Mouse (Mus musculus) embryonic facial prominence, embryonic 11.5 days (tissue): ENCODE measurements at regions not wholly inside any gene's neighbourhood (a gene's known extent, or its start where the extent isn't known, plus 50 kb on each side); places are given as distances from the start of the nearest gene placed in this dataset.

Experiments
- ATAC-seq: fragments of 200-750 bp; cut with Nextera tagmentation; replicated peaks from 2 replicates; pipeline ENCODE4 v1.8.0; 2017; ENCODE audit warnings: low read depth; ENCODE audit not compliant: insufficient number of reproducible peaks, low FRiP score, low TSS enrichment
- DNase-seq: peaks from one replicate; pipeline ENCODE4 v3.0.0-alpha.2; 2015; ENCODE audit warnings: low spot score
- H3K27ac ChIP-seq: fragments of 300-500 bp; sonication (generic); replicated peaks from 2 replicates; pipeline ENCODE4 v1.5.1; 2014; ENCODE audit warnings: mild to moderate bottlenecking, low read depth, low read length, control low read depth
- H3K27me3 ChIP-seq: fragments of 300-500 bp; sonication (generic); 2 replicates; pipeline ENCODE4 v1.6.1; 2014; ENCODE audit warnings: mild to moderate bottlenecking, low read length, moderate library complexity, mixed read lengths; ENCODE audit not compliant: control insufficient read depth, insufficient read depth
- H3K36me3 ChIP-seq: fragments of 300-500 bp; sonication (generic); replicated peaks from 2 replicates; pipeline ENCODE4 v1.6.1; 2014; ENCODE audit warnings: low read depth, mild to moderate bottlenecking, low read length, moderate library complexity, mixed read lengths; ENCODE audit not compliant: control insufficient read depth, insufficient read depth
- H3K4me1 ChIP-seq: fragments of 300-500 bp; sonication (generic); 2 replicates; pipeline ENCODE4 v1.6.1; 2014; ENCODE audit warnings: low read length, mixed read lengths; ENCODE audit not compliant: control insufficient read depth, insufficient read depth
- H3K4me2 ChIP-seq: fragments of 300-500 bp; sonication (generic); 2 replicates; pipeline ENCODE4 v1.6.1; 2014; ENCODE audit warnings: low read depth, mild to moderate bottlenecking, control low read depth, low read length, moderate library complexity
- H3K4me3 ChIP-seq: fragments of 300-500 bp; sonication (generic); 2 replicates; pipeline ENCODE4 v1.5.1; 2014; ENCODE audit warnings: low read depth, low read length, control low read depth
- H3K9ac ChIP-seq: fragments of 300-500 bp; sonication (generic); replicated peaks from 2 replicates; pipeline ENCODE4 v1.6.1; 2014; ENCODE audit warnings: mild to moderate bottlenecking, control low read depth, low read length
- H3K9me3 ChIP-seq: fragments of 300-500 bp; sonication (generic); replicated peaks from 2 replicates; pipeline ENCODE4 v1.6.1; 2016; ENCODE audit warnings: mild to moderate bottlenecking, low read length, inconsistent platforms, mixed read lengths; ENCODE audit not compliant: control insufficient read depth
- WGBS: fragments of 180-500 bp; shearing (Covaris S2); extraction: QIAGEN DNeasy Blood & Tissue Kit; methylation state at CpG from one replicate; pipeline ENCODE4 v1.1.7; 2014; 5-methylcytosine and 5-hydroxymethylcytosine counted together

DNA sequence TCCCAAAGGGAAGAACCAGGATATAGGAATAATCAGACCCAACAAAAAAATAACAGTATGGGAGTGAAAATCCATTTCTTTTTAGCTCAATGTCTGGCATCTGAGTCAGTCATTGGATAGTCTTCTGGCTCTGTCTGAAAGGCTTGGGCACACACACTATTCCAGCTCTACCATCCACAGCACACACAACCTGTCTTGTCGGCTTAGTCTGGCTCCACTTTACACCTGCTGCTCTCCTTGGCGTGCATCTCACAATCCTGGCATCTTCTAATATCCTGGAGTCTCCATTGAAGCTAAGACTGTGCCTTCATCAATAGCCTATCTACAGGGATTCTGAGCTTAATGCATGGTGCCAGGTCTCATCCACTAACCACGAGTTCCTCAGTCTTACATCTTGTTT, 213.0 kb downstream of the Fam169b start:
- Histone ChIP-seq H3K9me3 (no peaks in the 10 kb centered on the region), H3K27ac (no peak overlapping the region), H3K9ac (no peak overlapping the region), H3K36me3 (no peaks in the 10 kb centered on the region), H3K4me3 (no peak overlapping the region), H3K4me2 (no peak overlapping the region), H3K4me1 (no peaks in the 10 kb centered on the region), H3K27me3 (no peaks in the 10 kb centered on the region)
- ATAC-seq (no peak), DNase-seq (no peak)
- 84% methylated on average over 3 of the region's 3 CpGs for WGBS

DNA sequence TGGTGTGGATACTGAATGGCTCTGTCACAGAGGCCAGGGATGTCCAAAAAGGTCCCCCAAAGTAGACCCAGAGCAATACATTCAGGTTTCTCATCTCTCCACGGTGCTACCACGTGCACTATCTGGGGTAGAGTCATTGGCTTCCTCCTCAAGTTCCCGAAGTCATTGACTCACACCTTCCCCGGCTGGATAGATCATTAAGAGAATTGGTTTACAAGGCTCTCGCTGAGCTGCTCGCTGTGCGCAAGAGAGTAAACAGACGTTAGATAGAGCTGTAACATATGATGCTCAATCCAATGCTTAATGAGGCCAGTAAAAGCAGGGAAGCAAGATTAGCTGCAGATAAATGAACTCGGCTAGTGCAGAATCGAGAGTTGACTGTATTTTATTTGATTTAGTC, 208.9 kb downstream of the Fam169b start:
- WGBS, result 78% methylated on average over 10 of the region's 10 CpGs
- DNase-seq, result no peak
- H3K9me3 ChIP-seq, result no peaks in the 10 kb centered on the region
- ATAC-seq, result no peak
- H3K4me3 ChIP-seq, result no peak overlapping the region
- H3K9ac ChIP-seq, result no peak overlapping the region
- no peaks in the 10 kb centered on the region for H3K4me1 ChIP-seq
- no peaks in the 10 kb centered on the region for H3K27me3 ChIP-seq
- H3K4me2 ChIP-seq, result no peak overlapping the region
- no peaks in the 10 kb centered on the region for H3K36me3 ChIP-seq
- no peak overlapping the region for H3K27ac ChIP-seq

DNA sequence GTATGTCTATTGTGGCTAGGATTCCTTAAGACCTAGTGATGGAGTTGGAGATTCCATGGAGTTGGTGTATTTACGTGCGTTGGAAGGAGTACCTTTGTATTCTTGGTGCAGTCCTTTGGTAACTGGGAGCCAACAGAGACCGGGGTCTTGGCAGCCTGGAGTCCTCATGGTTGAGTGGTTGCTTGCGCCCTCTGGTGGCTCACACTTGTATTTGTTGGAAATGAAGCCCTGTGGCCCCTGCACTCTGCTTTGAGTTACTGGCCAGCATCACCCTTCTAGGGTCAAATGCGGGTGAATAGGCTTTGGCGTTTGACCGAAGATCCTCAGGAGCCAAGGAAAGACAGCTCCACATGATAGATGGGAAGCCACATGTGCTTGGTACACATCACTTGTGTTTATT, 207.1 kb downstream of the Fam169b start:
- WGBS, result 39% methylated on average over 7 of the region's 7 CpGs
- H3K27me3 ChIP-seq, result no peaks in the 10 kb centered on the region

DNA sequence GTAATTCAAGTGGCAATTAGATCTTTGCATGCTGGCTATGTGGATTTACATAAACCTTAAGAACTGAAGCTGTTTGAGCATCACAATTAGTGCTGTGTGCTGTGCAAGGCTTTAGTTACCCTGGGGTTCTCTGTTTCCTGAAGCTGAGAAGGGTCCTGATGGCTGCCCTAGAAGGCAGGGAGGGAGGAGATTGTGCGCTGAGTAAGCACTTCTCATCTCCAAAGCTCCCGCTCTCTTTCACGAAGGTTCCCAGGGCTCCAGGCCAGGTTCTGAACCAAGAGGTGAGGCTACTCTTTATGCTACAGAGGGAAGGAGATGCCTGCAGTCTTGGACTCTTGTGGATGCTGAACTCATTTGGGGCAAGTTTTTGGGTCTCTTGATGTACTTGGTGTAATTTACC, 206.7 kb downstream of the Fam169b start:
- Histone ChIP-seq H3K4me2 (no peak overlapping the region), H3K27me3 (no peaks in the 10 kb centered on the region), H3K4me3 (no peak overlapping the region), H3K27ac (no peak overlapping the region), H3K4me1 (no peaks in the 10 kb centered on the region), H3K9me3 (no peaks in the 10 kb centered on the region), H3K9ac (no peak overlapping the region), H3K36me3 (no peaks in the 10 kb centered on the region)
- ATAC-seq (no peak), DNase-seq (no peak)
- 45% methylated on average over 3 of the region's 3 CpGs for WGBS

More for the DNA sequence above, 207.1 kb downstream of the Fam169b start:
- H3K9me3 ChIP-seq, result no peaks in the 10 kb centered on the region
- no peaks in the 10 kb centered on the region for H3K36me3 ChIP-seq
- no peak overlapping the region for H3K4me3 ChIP-seq
- H3K27ac ChIP-seq, result no peak overlapping the region
- H3K4me2 ChIP-seq, result no peak overlapping the region
- no peak; the same call in 1 of the 2 replicates for ATAC-seq
- no peak overlapping the region for H3K9ac ChIP-seq
- DNase-seq, result peak; percentile 79
- no peaks in the 10 kb centered on the region for H3K4me1 ChIP-seq

DNA sequence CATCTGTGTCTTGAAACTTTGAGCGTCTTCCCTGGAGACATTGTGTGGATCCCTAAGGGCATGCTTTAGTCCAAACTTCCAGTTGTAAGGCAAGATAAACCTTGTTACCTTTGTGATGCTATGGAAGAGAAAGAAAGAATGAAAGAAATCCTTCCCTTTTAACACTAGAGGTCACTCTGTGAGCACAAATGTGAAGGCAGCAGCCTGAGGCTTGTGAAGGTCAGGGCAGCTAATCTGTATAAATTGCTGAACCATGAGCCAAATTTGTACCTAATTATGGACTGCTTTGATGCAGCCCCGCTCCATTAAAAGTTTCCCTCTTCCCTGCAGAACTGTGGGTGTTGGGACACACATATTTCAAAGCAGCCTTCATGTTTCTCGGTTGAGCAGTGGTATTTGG, 204.4 kb downstream of the Fam169b start:
- Histone ChIP-seq H3K9me3 (no peaks in the 10 kb centered on the region), H3K36me3 (no peaks in the 10 kb centered on the region), H3K9ac (no peak overlapping the region), H3K27ac (no peak overlapping the region), H3K4me1 (no peaks in the 10 kb centered on the region), H3K27me3 (no peaks in the 10 kb centered on the region), H3K4me2 (no peak overlapping the region), H3K4me3 (no peak overlapping the region)
- no peak for ATAC-seq
- peak; percentile 54 for DNase-seq
- 34% methylated on average over 3 of the region's 3 CpGs for WGBS

DNA sequence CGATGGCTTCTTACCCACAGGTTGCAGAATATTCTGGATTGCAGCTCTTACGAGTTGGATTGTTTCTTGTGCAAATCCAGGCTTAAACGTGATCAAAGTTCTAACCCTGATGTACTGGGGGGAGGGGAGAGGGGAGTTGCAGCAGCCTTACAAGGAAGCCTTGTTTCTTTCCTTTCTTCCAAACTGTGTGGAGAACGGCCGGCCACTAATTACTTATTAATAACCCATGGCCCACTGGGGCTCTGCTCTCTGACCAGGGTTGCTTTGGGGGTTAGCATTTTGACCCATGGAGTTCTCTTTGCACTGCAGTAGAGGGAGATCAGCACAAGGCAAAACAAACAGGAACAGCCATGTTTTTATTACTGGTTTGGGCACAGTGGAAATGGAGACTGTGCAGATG, 199.2 kb downstream of the Fam169b start:
- no peak overlapping the region for H3K27ac ChIP-seq
- H3K36me3 ChIP-seq, result no peaks in the 10 kb centered on the region
- H3K9ac ChIP-seq, result no peak overlapping the region
- H3K4me3 ChIP-seq, result no peak overlapping the region
- no peak for ATAC-seq
- no peaks in the 10 kb centered on the region for H3K4me1 ChIP-seq
- H3K9me3 ChIP-seq, result no peaks in the 10 kb centered on the region
- DNase-seq, result peak; percentile 14
- no peaks in the 10 kb centered on the region for H3K27me3 ChIP-seq
- WGBS, result 17% methylated on average over 5 of the region's 5 CpGs
- H3K4me2 ChIP-seq, result no peak overlapping the region

DNA sequence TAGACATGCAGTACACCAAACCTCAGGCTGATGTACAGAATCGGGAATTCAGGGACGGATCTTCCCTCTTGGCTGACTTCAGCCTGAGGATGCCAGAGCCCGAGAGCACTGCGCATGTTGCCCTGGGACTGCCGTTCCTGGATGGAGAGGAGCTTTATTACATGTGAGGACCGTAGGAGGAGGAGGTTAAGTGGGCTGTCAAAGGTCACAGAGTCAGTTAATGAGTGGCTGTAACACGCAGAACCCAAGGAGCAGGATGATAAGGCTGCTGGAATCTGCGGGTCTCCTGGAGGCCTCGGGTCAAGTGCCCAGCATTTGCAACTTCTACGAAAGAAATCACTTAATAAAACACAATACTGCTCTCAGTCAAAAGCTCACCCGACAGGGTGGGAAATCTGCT, 197.3 kb downstream of the Fam169b start:
- no peak overlapping the region for H3K9ac ChIP-seq
- H3K27ac ChIP-seq, result no peak overlapping the region
- 31% methylated on average over 11 of the region's 11 CpGs for WGBS
- H3K36me3 ChIP-seq, result no peaks in the 10 kb centered on the region
- ATAC-seq (no peak), DNase-seq (no peak)
- no peaks in the 10 kb centered on the region for H3K9me3 ChIP-seq
- no peak overlapping the region for H3K4me2 ChIP-seq
- H3K4me3 ChIP-seq, result no peak overlapping the region
- H3K27me3 ChIP-seq, result no peaks in the 10 kb centered on the region
- H3K4me1 ChIP-seq, result no peaks in the 10 kb centered on the region

DNA sequence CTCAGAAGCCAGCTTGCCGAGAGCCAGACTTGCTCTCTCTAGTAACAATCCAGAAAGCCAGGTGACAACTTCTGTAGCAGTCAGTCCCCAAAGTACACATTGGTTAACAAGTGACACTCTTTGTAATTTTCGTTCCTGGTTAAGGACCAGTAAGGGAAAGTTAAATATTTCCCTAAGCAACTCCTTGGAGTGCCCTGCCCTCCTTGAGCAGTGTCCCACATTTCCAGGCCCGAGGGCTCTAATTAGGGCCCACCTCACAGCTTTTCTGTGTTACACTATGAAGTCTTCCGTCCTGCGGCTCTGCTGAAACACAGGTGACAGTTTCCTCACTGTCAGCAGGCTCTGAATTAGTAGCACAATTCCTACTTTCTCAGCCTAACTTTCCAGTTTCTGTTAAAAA, 194.9 kb downstream of the Fam169b start:
- H3K4me1 ChIP-seq, result no peaks in the 10 kb centered on the region
- H3K4me3 ChIP-seq, result no peak overlapping the region
- no peaks in the 10 kb centered on the region for H3K36me3 ChIP-seq
- no peak overlapping the region for H3K4me2 ChIP-seq
- ATAC-seq, result no peak
- H3K27ac ChIP-seq, result no peak overlapping the region
- no peaks in the 10 kb centered on the region for H3K9me3 ChIP-seq
- no peak for DNase-seq
- H3K9ac ChIP-seq, result no peak overlapping the region
- no peaks in the 10 kb centered on the region for H3K27me3 ChIP-seq
- 75% methylated on average over 5 of the region's 5 CpGs for WGBS
